Mouse (Mus musculus) heart, embryonic 15.5 days (tissue): ENCODE measurements around the gene Ryk. TPM values are rescaled to one million over a fixed set of nuclear protein-coding genes. Genes with fewer than 3 reads are reported as not detected.

ENCODE experiments used
- ATAC-seq: fragments of 200-750 bp; cut with Nextera tagmentation; replicated peaks from 2 replicates; pipeline ENCODE4 v1.8.0; 2017; ENCODE audit warnings: low read depth, moderate TSS enrichment; ENCODE audit not compliant: insufficient number of reproducible peaks, insufficient read depth, low FRiP score
- H3K27ac ChIP-seq: fragments of 300-500 bp; sonication (generic); 2 replicates; pipeline ENCODE4 v1.5.1; 2015; ENCODE audit warnings: mild to moderate bottlenecking, inconsistent platforms
- H3K27me3 ChIP-seq: fragments of 300-500 bp; sonication (generic); 2 replicates; pipeline ENCODE4 v1.6.1; 2015; ENCODE audit warnings: inconsistent platforms
- H3K36me3 ChIP-seq: fragments of 300-500 bp; sonication (generic); 2 replicates; pipeline ENCODE4 v1.6.1; 2015; ENCODE audit warnings: mild to moderate bottlenecking, inconsistent platforms
- H3K4me1 ChIP-seq: fragments of 300-500 bp; sonication (generic); replicated peaks from 2 replicates; pipeline ENCODE4 v1.6.1; 2015; ENCODE audit warnings: inconsistent platforms
- H3K4me2 ChIP-seq: fragments of 300-500 bp; sonication (generic); 2 replicates; pipeline ENCODE4 v1.6.1; 2015; ENCODE audit warnings: inconsistent platforms, mild to moderate bottlenecking, moderate library complexity
- H3K4me3 ChIP-seq: fragments of 300-500 bp; sonication (generic); 2 replicates; pipeline ENCODE4 v1.5.1; 2015; ENCODE audit warnings: mild to moderate bottlenecking, inconsistent platforms
- H3K9ac ChIP-seq: fragments of 300-500 bp; sonication (generic); 2 replicates; pipeline ENCODE4 v1.6.1; 2015; ENCODE audit warnings: mild to moderate bottlenecking, inconsistent platforms
- H3K9me3 ChIP-seq: fragments of 300-500 bp; sonication (generic); replicated peaks from 2 replicates; pipeline ENCODE4 v1.6.1; 2016; ENCODE audit warnings: inconsistent platforms
- WGBS: fragments of 180-500 bp; shearing (Covaris S2); methylation state at CpG from one replicate; pipeline ENCODE4 v1.1.7; 2015; ENCODE audit warnings: mixed read lengths; 5-methylcytosine and 5-hydroxymethylcytosine counted together
- polyA plus RNA-seq: library from polyadenylated mRNA; unstranded; fragments of >200 nt; fragmentation: Nextera tagmentation; extraction: Ambion mirVana; gene quantifications from 2 replicates; pipeline ENCODE4 v1.2.1, GENCODE M21; 2015

Gene Ryk
- polyA plus RNA-seq, 1 experiment from 2014 or later = 18.7 TPM

GRCm38 (mm10) chr9:102923836-102924235 lies 89.1 kb downstream of the Ryk start:
- no peaks in the 10 kb centered on the region for H3K27me3 ChIP-seq
- ATAC-seq = no peak; the same call in 1 of the 2 replicates
- no peak overlapping the region for H3K27ac ChIP-seq
- peaks cover 16% of the 10 kb centered on the region for H3K4me1 ChIP-seq
- WGBS = 66% methylated on average over 11 of the region's 11 CpGs
- H3K36me3 ChIP-seq = no peaks in the 10 kb centered on the region
- no peak overlapping the region for H3K9ac ChIP-seq
- H3K4me3 ChIP-seq = no peak overlapping the region
- H3K9me3 ChIP-seq = no peaks in the 10 kb centered on the region
- no peak overlapping the region for H3K4me2 ChIP-seq

DNA sequence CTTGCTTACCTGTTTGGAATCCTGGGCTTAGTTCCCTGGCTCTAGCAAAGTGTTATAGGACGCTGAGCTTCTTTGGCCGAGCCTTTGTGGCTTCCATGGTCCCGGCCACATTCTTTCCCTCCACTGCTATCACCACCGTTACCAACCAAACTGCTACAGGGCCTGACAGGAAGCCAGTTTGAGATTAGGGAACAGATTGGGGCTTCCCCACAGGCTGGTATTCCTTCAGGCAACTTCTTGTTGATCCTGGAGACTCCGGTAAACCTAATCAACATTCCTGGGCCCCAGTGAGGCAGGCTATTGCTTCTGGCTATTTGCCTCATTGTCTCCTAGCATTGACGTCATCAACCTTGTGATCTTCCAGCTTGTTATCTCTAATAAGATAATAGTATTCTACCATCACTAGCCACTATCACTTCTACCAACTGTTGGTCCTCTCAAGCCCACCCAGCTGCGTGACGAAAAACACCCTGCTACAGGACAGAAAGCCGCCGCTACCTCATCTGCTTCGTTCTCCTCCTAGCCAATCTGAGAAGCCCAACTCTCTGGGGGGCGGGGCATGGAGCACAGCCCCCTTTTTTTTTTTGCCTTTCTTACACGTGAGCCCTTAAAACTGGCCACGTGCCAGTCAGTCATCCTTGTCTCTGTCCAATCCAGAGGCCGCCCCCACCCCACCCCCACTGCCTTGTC lies 90.1 kb downstream of the Ryk start:
- peak; percentile 45 for ATAC-seq
- H3K36me3 ChIP-seq = no peaks in the 10 kb centered on the region
- no peak overlapping the region for H3K9ac ChIP-seq
- H3K27me3 ChIP-seq = no peaks in the 10 kb centered on the region
- H3K27ac ChIP-seq = no peak overlapping the region
- no peak overlapping the region for H3K4me3 ChIP-seq
- 35% methylated on average over 15 of the region's 15 CpGs for WGBS
- peaks cover 16% of the 10 kb centered on the region for H3K4me1 ChIP-seq
- no peaks in the 10 kb centered on the region for H3K9me3 ChIP-seq
- no peak overlapping the region; the same call in 1 of the 2 replicates for H3K4me2 ChIP-seq

DNA sequence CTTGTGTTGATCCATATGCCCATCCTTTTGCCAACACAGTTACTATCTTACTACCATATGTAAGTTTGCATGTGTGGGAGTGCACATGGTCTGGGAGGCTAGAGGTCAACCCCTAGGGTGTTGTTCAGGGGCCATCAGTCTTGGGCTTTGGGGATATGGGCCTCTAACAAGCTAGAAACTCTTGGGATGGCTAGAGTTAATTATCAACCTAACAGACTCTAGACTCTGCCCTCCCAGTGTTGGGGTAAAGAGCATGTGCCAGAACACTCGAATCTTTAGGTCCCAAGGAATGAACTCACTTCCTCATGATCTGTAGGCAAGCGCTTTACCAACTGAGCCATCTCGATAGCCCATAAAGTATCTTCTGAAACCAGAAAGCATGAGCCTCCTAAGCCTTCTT lies 91.4 kb downstream of the Ryk start:
- 82% methylated on average over 3 of the region's 3 CpGs for WGBS
- H3K27me3 ChIP-seq = no peaks in the 10 kb centered on the region
- no peak overlapping the region for H3K9ac ChIP-seq
- no peak overlapping the region for H3K27ac ChIP-seq
- H3K4me3 ChIP-seq = no peak overlapping the region
- peaks cover 16% of the 10 kb centered on the region for H3K4me1 ChIP-seq
- no peak for ATAC-seq
- no peak overlapping the region for H3K4me2 ChIP-seq
- no peaks in the 10 kb centered on the region for H3K36me3 ChIP-seq
- H3K9me3 ChIP-seq = no peaks in the 10 kb centered on the region

- no peak for ATAC-seq
- WGBS = 87% methylated on average over 6 of the region's 6 CpGs
These were observed 95.1 kb downstream of the Ryk start for GRCm38 (mm10) chr9:102929776-102930175.

DNA sequence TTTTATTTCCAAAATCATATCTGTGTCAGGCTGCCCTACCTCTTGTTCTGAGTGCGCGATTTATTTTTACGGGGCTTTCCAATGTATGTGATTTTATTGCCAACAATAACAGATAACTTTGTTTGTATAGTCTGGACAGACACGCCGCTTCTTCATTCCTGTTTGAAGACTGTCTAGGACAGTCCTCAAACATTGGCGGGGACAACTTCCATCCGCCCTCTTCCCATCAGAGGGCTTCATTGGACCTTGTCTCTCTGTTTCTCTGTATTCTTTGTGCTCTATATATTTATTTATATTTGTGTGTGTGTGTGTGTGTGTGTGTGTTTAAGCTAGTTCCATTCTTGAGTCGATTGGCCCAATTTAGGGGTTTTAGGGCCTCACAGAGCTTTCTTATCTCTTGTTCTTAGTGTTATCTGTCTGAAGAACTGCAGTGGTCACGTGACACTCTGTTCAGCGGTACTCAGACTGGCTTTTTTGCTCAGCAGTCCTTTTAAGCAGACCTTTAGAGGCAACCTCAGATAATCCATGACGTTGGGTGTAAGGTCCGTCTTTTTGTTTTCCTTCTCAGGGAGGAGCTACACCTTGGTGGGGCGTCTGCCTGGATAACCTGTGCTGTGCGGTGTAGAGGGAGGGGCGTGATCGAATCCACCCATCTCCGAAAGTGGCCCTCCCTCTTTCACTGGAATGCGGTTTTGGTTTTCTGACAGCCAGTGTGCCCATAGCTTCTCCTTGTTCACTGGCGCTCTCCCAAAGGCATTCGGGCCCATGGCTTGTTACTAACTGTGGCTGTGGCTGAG lies 99.4 kb downstream of the Ryk start:
- no peaks in the 10 kb centered on the region for H3K9me3 ChIP-seq
- WGBS = 28% methylated on average over 20 of the region's 20 CpGs
- no peaks in the 10 kb centered on the region for H3K27me3 ChIP-seq
- peak; percentile 50; the same call in 1 of the 2 replicates for ATAC-seq
- H3K9ac ChIP-seq = no peak overlapping the region
- H3K4me3 ChIP-seq = peak overlapping the region; percentile 31
- peaks cover 5% of the 10 kb centered on the region for H3K4me1 ChIP-seq
- 0 out of 2 replicates have a peak overlapping the region, but pooled peaks have one; percentile 21 for H3K27ac ChIP-seq
- peak overlapping the region; percentile 57 for H3K4me2 ChIP-seq
- no peaks in the 10 kb centered on the region for H3K36me3 ChIP-seq

More at GRCm38 (mm10) chr9:102929776-102930175, 95.1 kb downstream of the Ryk start:
- H3K9me3 ChIP-seq = no peaks in the 10 kb centered on the region
- H3K27me3 ChIP-seq = no peaks in the 10 kb centered on the region
- no peak overlapping the region for H3K4me3 ChIP-seq
- no peaks in the 10 kb centered on the region for H3K36me3 ChIP-seq
- H3K4me2 ChIP-seq = no peak overlapping the region
- no peak overlapping the region for H3K9ac ChIP-seq
- H3K4me1 ChIP-seq = peaks cover 9% of the 10 kb centered on the region
- H3K27ac ChIP-seq = no peak overlapping the region

DNA sequence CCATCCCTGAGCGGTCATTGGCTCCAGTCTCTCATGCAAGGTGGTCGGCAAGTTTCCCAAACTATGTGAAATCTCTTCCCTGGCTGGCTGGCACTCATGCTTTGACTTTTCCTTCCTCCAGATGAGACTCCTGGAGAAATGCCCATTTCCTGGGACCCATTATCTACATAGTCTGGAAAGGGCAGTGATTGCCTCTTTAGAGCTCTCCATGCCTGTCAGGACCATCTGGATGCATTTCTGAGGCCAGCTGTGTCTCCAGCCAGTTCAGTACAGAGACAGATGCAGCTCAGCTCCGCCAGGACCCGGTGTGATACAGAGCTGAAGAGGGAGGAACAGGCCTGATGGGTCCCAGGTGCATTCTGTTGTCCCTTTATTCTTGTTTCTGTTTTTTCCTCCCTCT lies 107.5 kb downstream of the Ryk start:
- no peaks in the 10 kb centered on the region for H3K27me3 ChIP-seq
- H3K4me2 ChIP-seq = no peak overlapping the region
- H3K4me1 ChIP-seq = no peaks in the 10 kb centered on the region
- no peak overlapping the region for H3K9ac ChIP-seq
- ATAC-seq = no peak
- no peak overlapping the region for H3K27ac ChIP-seq
- no peak overlapping the region for H3K4me3 ChIP-seq
- WGBS = 79% methylated on average over 4 of the region's 4 CpGs
- no peaks in the 10 kb centered on the region for H3K9me3 ChIP-seq
- no peaks in the 10 kb centered on the region for H3K36me3 ChIP-seq

- H3K9ac ChIP-seq = no peak overlapping the region
- H3K9me3 ChIP-seq = no peaks in the 10 kb centered on the region
- H3K36me3 ChIP-seq = no peaks in the 10 kb centered on the region
- WGBS = 89% methylated on average over 9 of the region's 9 CpGs
- ATAC-seq = no peak
- H3K27me3 ChIP-seq = no peaks in the 10 kb centered on the region
- no peak overlapping the region for H3K27ac ChIP-seq
- no peak overlapping the region for H3K4me3 ChIP-seq
- no peaks in the 10 kb centered on the region for H3K4me1 ChIP-seq
- H3K4me2 ChIP-seq = no peak overlapping the region
These were observed 110.2 kb downstream of the Ryk start for GRCm38 (mm10) chr9:102944891-102945290.

DNA sequence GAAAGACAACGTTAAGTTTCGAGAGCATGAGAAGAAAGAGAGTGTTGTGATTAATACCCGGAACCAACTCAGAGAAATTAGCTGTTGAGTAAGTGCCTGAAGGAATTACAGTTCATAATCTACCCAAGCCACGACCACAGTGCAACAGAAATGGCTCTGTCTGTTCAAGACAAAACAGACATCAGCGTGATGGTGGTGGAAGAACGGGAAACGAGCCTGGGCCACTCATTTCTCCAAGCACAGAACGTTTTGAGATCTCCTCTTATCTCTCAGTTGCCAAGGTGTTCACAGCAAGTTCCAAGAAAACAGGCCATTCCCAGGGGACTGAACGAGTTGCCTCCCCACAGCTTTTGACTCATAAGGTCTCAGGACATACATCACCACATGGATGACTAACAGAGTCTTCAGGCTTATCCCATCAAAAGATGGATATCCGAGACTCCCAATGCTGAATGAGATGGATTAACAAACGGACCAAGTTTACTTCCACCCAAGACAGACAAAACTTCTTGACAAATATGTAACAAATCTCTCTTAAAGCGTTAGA lies 111.8 kb downstream of the Ryk start:
- H3K36me3 ChIP-seq = no peaks in the 10 kb centered on the region
- no peak for ATAC-seq
- no peak overlapping the region for H3K4me2 ChIP-seq
- no peaks in the 10 kb centered on the region for H3K9me3 ChIP-seq
- H3K4me1 ChIP-seq = no peaks in the 10 kb centered on the region
- 70% methylated on average over 12 of the region's 12 CpGs for WGBS
- H3K9ac ChIP-seq = no peak overlapping the region
- H3K27me3 ChIP-seq = no peaks in the 10 kb centered on the region
- H3K27ac ChIP-seq = no peak overlapping the region
- no peak overlapping the region for H3K4me3 ChIP-seq

GRCm38 (mm10) chr9:102948706-102949105 lies 114.0 kb downstream of the Ryk start:
- Histone ChIP-seq H3K4me3 (no peak overlapping the region), H3K27me3 (no peaks in the 10 kb centered on the region), H3K4me2 (no peak overlapping the region), H3K9me3 (no peaks in the 10 kb centered on the region), H3K36me3 (no peaks in the 10 kb centered on the region), H3K9ac (no peak overlapping the region), H3K27ac (no peak overlapping the region), H3K4me1 (no peaks in the 10 kb centered on the region)
- no peak for ATAC-seq
- 70% methylated on average over 5 of the region's 5 CpGs for WGBS

DNA sequence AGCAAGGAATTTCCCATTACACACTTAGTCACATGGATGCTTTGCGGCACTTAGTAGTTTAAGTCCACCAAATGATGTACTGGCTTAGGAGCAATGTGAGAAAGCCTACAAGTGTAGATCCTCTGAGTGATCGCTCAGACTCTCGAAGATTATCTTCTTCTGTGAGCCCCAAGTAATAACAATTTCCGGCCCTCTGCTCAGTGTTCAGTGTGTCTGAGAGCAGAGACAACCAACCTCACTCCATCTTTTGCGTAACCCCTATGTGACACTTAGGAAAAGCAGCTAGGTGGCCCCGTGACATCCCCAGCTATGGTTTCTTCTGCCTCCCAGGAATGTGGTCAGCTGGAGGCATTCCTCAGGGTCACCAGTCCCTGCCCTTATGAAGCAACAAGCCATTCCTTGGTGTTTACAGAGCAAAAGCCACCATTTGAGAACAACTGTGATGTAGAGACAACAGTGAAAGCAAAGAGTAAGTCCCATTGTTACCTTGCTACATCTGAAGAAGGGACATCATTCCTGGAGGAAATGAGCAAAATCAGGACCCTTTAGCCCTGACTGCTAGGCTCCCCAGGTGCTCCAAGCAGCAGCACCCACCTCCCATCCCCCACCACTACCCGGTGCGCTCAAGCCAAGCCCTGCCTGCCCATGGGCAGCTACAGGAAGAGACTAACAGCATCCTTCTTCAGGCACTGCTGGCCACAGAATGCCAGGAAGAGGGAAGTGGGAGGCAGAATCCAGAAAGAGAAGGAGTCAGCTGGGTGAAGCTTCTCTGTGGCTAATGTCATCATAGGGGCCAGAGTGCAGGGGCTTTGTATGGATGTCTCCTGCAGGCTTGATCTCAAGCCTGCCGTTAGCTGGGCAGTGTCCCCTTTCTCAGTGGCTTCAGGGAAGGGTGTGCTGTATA lies 116.6 kb downstream of the Ryk start:
- H3K36me3 ChIP-seq = no peaks in the 10 kb centered on the region
- H3K27me3 ChIP-seq = no peaks in the 10 kb centered on the region
- H3K9ac ChIP-seq = no peak overlapping the region
- no peak for ATAC-seq
- no peak overlapping the region for H3K4me2 ChIP-seq
- 75% methylated on average over 9 of the region's 9 CpGs for WGBS
- H3K4me1 ChIP-seq = no peaks in the 10 kb centered on the region
- H3K27ac ChIP-seq = no peak overlapping the region
- no peak overlapping the region for H3K4me3 ChIP-seq
- H3K9me3 ChIP-seq = no peaks in the 10 kb centered on the region

DNA sequence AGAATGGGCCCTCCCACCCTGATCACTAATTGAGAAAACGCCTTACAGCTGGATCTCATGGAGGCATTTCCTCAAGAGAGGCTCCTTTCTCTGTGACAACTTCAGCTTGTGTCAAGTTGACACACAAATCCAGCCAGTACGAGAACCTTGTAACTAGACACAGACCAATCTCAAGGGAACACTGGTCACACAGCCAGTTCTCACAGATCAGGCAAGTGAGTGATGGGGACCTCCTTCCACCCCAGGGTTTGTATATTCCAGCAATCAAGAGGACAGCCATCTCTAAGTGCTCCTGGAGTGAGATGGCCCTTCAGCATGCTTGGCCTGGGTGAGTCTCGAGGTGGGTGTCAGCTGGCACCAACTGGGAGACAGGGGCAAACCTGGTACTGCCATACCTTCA lies 121.1 kb downstream of the Ryk start:
- Histone ChIP-seq H3K36me3 (no peaks in the 10 kb centered on the region), H3K27ac (no peak overlapping the region), H3K27me3 (0 out of 2 replicates have a peak, but pooled peaks cover 3% of the 10 kb centered on the region), H3K4me3 (no peak overlapping the region), H3K9me3 (no peaks in the 10 kb centered on the region), H3K4me2 (no peak overlapping the region), H3K9ac (no peak overlapping the region), H3K4me1 (no peaks in the 10 kb centered on the region)
- no peak for ATAC-seq
- WGBS = 75% methylated on average over 3 of the region's 3 CpGs
